Mouse (Mus musculus): ENCODE measurements around the gene Gm17428.

GRCm38 (mm10) chr14:54939434-54940175 lies 37.1 kb upstream of the Gm17428 start:
- TF ChIP-seq CTCF (conservative IDR thresholded peaks at IDR 0.05; ENCODE audit: low read length) (peak; percentile 92), NANOG (IDR thresholded peaks at IDR 0.05; ENCODE audit: borderline replicate concordance, low read length) (no peak), POU5F1 (IDR thresholded peaks at IDR 0.05; ENCODE audit: borderline replicate concordance, low read length) (no peak)
